Mouse (Mus musculus) embryonic facial prominence, embryonic 13.5 days (tissue): Measurements from ENCODE around the gene Trip4. TPM values are rescaled to one million over a fixed set of nuclear protein-coding genes. Genes with fewer than 3 reads are reported as not detected.
"Not testable (repeated sequence)": the region's sequence is repeated elsewhere in the genome, so short reads cannot be mapped to it uniquely, and the experiment has no call there.

Experiments used
- ATAC-seq: fragments of 200-750 bp; cut with Nextera tagmentation; 2 replicates; pipeline ENCODE4 v1.8.0; 2017; ENCODE audit warnings: low read depth; ENCODE audit not compliant: insufficient number of reproducible peaks, insufficient read depth, low FRiP score, low TSS enrichment
- H3K27ac ChIP-seq: fragments of 300-500 bp; sonication (generic); 2 replicates; pipeline ENCODE4 v1.5.1; 2015; ENCODE audit warnings: moderate library complexity, mild to moderate bottlenecking, inconsistent platforms
- H3K27me3 ChIP-seq: fragments of 300-500 bp; sonication (generic); 2 replicates; pipeline ENCODE4 v1.6.1; 2015; ENCODE audit warnings: mild to moderate bottlenecking, inconsistent platforms
- H3K36me3 ChIP-seq: fragments of 300-500 bp; sonication (generic); 2 replicates; pipeline ENCODE4 v1.6.1; 2015; ENCODE audit warnings: mild to moderate bottlenecking, inconsistent platforms
- H3K4me1 ChIP-seq: fragments of 300-500 bp; sonication (generic); 2 replicates; pipeline ENCODE4 v1.6.1; 2015; ENCODE audit warnings: inconsistent platforms
- H3K4me2 ChIP-seq: fragments of 300-500 bp; sonication (generic); 2 replicates; pipeline ENCODE4 v1.6.1; 2015; ENCODE audit warnings: moderate library complexity, mild to moderate bottlenecking, inconsistent platforms
- H3K4me3 ChIP-seq: fragments of 300-500 bp; sonication (generic); 2 replicates; pipeline ENCODE4 v1.5.1; 2015; ENCODE audit warnings: mild to moderate bottlenecking, inconsistent platforms
- H3K9ac ChIP-seq: fragments of 300-500 bp; sonication (generic); 2 replicates; pipeline ENCODE4 v1.6.1; 2015; ENCODE audit warnings: mild to moderate bottlenecking, inconsistent platforms
- H3K9me3 ChIP-seq: fragments of 300-500 bp; sonication (generic); 2 replicates; pipeline ENCODE4 v1.6.1; 2016; ENCODE audit warnings: inconsistent platforms
- WGBS: fragments of 180-500 bp; shearing (Covaris S2); methylation state at CpG from one replicate; pipeline ENCODE4 v1.1.7; 2015; ENCODE audit warnings: mixed read lengths; 5-methylcytosine and 5-hydroxymethylcytosine counted together
- polyA plus RNA-seq: library from polyadenylated mRNA; unstranded; fragments of >200 nt; fragmentation: Nextera tagmentation; extraction: Ambion mirVana; gene quantifications from 2 replicates; pipeline ENCODE4 v1.2.1, GENCODE M21; 2015

The Trip4 gene
- polyA plus RNA-seq, 1 experiment from 2014 or later: 40.1 TPM

DNA sequence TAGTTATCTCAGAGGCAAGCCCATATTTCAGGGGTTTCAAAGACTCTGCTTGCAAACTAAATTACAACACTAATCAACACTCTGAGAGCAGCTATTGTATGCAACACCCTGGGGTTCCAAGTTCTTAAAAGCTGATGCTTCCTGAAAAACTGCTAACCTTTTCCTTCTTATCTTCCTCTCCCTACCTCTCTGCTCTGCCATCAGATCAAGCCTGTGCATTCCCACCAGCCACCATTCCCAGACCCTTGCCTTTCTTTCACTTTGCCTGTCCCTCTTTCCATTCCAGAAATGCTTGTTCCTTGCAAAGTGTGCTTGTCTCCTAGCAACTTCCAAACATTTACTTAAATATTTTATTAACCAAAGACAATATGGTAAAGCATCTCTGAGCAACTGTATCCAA lies 116.7 kb downstream of the Trip4 start:
- H3K4me1 ChIP-seq: peaks cover 42% of the 10 kb centered on the region
- H3K27me3 ChIP-seq: no peaks in the 10 kb centered on the region
- H3K36me3 ChIP-seq: peaks cover 14% of the 10 kb centered on the region
- no peak overlapping the region for H3K27ac ChIP-seq
- H3K9me3 ChIP-seq: no peaks in the 10 kb centered on the region
- no peak overlapping the region for H3K4me2 ChIP-seq
- no peak overlapping the region for H3K4me3 ChIP-seq
- H3K9ac ChIP-seq: no peak overlapping the region
- no peak for ATAC-seq

DNA sequence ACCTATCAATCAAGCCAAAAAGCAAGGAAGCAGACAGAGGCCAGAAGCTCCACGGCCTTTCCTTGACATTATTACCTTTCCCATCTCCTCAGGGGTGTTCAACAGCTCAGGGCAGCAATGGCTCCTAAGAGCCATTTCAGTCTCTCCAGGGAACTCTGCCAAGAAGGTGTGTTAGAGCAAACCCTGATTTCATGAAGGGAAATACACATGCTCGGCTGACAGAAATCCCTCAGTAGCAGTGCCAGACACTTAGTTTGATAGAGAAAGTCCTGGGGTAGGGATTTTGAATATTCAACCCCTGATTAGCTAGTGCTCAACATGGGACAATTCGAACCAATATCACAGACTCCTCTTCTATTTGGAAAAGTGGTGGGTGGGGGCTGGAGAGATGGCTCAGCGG lies 117.5 kb downstream of the Trip4 start:
- H3K9me3 ChIP-seq: no peaks in the 10 kb centered on the region
- peaks cover 14% of the 10 kb centered on the region for H3K36me3 ChIP-seq
- no peak overlapping the region for H3K4me2 ChIP-seq
- 87% methylated on average over 4 of the region's 4 CpGs for WGBS
- ATAC-seq: no peak
- H3K27me3 ChIP-seq: no peaks in the 10 kb centered on the region
- H3K4me1 ChIP-seq: peaks cover 40% of the 10 kb centered on the region
- no peak overlapping the region for H3K4me3 ChIP-seq
- no peak overlapping the region for H3K9ac ChIP-seq
- no peak overlapping the region for H3K27ac ChIP-seq

DNA sequence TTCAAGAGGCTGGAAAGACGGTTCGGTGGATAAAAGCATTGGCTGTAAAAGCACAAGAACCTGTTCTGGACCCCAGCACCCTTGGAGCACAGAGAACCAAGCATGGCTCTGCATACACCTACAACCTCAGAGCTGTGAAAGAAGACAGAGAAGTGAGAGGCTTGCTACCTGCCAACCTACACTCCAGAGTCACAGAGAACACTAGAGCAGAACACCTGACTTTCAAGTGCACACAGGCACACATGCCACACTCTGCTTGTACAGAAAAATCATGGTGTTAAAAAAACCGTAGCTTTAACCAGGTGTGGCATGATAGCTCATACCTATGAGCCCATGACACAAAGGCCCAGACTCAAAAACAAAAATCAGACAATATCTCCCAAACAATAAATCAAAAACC lies 118.8 kb downstream of the Trip4 start:
- Histone ChIP-seq H3K4me3 (no peak overlapping the region), H3K9ac (no peak overlapping the region), H3K27me3 (no peaks in the 10 kb centered on the region), H3K4me1 (peaks cover 35% of the 10 kb centered on the region), H3K9me3 (no peaks in the 10 kb centered on the region), H3K27ac (no peak overlapping the region), H3K36me3 (peaks cover 6% of the 10 kb centered on the region), H3K4me2 (no peak overlapping the region)
- ATAC-seq: no peak
- WGBS: 93% methylated on average over 3 of the region's 3 CpGs

DNA sequence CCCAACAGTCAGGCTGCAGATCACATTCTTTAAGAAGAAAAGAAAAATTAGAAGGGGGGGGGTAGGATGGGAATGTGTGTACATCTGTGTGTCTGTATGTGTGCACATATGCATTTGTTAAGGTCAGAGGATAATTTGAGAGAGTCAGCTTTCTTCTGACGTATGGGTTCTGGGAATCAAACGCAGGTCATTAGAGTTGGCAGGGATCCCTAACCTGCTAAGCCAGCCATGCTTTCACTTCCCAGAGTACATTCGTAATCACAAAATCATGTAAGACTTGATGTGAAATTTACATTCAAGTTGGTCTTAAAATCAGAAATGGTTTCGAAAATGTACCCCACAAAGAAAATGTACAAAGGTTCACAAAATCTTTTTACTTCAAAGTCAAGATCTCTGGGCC lies 120.0 kb downstream of the Trip4 start:
- Histone ChIP-seq H3K9ac (no peak overlapping the region), H3K4me3 (no peak overlapping the region), H3K4me2 (no peak overlapping the region), H3K4me1 (peaks cover 34% of the 10 kb centered on the region), H3K9me3 (no peaks in the 10 kb centered on the region), H3K27ac (no peak overlapping the region), H3K36me3 (no peaks in the 10 kb centered on the region; the same call in 1 of the 2 replicates), H3K27me3 (no peaks in the 10 kb centered on the region)
- ATAC-seq: no peak
- 59% methylated on average over 4 of the region's 4 CpGs for WGBS

DNA sequence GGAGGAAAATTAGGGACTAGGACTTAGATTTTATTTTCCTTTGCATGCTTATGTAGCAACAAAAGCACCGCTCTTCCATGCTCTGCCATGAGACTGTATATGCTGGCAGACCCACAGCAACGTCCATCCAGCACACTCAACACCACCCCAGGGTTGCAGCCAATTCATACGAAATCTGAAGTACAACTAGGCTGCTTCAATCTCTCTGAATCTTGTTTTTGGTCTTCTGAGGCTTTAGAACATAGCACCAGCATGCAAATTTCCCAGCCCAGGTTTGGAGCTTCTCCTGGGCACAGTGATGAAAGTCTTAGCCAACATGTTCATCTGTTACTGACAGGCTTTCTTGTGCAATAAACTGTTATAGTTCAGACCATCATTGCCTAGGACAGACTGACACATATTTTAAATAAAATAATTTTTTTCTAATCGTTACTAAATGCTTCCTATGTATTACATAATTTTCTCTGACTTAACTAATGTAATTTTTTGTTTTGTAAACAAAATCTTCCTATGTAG lies 120.7 kb downstream of the Trip4 start:
- peaks cover 37% of the 10 kb centered on the region for H3K4me1 ChIP-seq
- no peaks in the 10 kb centered on the region for H3K9me3 ChIP-seq
- 81% methylated on average over 4 of the region's 4 CpGs for WGBS
- no peak overlapping the region for H3K9ac ChIP-seq
- no peak overlapping the region for H3K4me2 ChIP-seq
- H3K27ac ChIP-seq: no peak overlapping the region
- H3K36me3 ChIP-seq: no peaks in the 10 kb centered on the region; the same call in 1 of the 2 replicates
- no peak for ATAC-seq
- no peaks in the 10 kb centered on the region for H3K27me3 ChIP-seq
- no peak overlapping the region for H3K4me3 ChIP-seq

DNA sequence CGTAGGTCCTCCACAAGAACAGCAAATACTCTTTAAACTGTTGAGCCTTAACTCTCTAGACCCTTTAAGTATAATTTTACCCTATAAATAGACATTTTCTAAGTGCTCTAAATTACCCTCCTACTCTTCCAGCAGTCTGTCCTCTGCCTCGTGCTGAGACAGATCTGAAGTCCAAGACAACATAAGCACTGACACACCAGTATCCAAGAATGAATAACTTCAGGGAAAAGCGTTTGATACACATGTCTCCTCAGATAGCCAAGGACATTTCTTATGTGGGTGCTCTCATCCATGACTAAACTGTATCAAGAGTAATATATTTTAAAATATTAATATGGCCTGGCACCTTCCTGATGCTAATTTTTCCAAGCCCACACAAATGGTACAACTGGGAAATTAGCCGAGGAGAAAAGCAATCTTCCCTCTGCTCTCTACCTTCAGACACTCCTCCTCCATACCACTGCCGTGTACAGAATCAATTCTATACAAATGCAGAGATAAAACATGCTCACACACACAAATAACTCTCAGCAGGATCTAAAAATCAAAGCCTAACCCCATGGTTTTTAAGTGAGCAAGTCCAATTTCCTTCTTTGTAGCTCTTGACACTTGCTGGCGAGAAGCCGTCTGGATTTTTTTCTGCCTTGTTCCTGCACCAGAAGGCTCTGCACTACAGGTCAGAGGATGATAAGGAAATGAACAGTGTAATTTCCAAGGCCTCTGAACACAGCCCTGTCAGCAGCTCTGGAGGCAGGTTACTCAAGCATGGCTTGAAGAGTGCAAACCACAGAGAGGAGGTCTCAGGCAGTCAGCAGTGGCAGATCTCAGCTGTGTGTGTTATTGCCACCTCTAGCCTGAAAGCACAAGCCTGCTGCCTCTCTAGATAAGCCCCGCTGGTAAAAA lies 121.5 kb downstream of the Trip4 start:
- 73% methylated on average over 8 of the region's 8 CpGs for WGBS
- Histone ChIP-seq H3K9me3 (no peaks in the 10 kb centered on the region), H3K4me3 (no peak overlapping the region), H3K27ac (no peak overlapping the region), H3K4me1 (peaks cover 36% of the 10 kb centered on the region), H3K4me2 (no peak overlapping the region), H3K36me3 (no peaks in the 10 kb centered on the region), H3K9ac (no peak overlapping the region), H3K27me3 (no peaks in the 10 kb centered on the region)
- no peak for ATAC-seq

DNA sequence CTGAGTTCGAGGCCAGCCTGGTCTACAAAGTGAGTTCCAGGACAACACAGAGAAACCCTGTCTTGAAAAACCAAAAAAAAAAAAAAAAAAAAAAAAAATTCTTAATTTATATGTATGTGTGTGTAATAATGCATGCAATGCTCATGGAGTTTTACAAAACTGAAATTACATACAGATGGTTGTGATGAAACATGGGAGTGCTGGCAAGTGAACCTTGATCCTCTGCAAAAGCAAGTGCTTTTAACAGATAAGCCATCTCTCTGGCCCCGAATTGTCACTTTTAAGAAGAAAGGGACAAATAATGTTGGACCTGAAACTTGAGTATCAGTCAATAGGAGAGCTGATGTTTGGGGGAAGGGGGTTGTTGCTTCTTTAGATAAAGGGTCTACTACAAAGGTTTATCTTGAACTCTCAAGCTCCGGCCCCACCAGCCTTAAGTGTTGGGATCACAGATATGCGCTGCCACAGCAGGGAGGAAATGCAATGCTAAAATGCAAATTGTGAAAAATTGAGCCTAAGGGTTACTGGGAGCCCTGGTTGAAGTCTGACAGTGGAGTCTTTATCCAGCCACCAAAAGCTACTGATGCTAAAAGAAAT lies 122.7 kb downstream of the Trip4 start:
- Histone ChIP-seq H3K9ac (no peak overlapping the region), H3K27ac (no peak overlapping the region), H3K4me1 (peaks cover 25% of the 10 kb centered on the region), H3K4me2 (no peak overlapping the region), H3K4me3 (no peak overlapping the region), H3K27me3 (no peaks in the 10 kb centered on the region), H3K9me3 (no peaks in the 10 kb centered on the region), H3K36me3 (no peaks in the 10 kb centered on the region)
- 88% methylated on average over 4 of the region's 4 CpGs for WGBS
- no peak for ATAC-seq

DNA sequence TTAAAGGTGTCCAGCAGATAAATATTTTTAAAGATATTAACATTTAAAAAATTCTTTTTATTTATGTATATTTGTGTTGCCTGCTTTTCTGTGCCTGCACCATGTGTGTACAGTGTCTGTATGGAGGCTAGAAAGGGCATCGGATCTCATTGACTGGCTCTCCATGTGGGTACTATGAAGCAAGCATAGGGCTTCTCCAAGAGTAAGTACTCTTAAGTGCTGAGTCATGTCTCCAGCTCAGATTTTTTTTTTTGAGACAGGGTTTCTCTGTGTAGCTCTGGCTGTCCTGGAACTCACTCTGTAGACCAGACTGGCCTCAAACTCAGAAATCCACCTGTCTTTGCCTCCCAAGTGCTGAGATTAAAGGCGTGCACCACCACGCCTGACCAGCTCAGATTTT lies 129.0 kb downstream of the Trip4 start:
- WGBS: 94% methylated on average over 3 of the region's 3 CpGs
- not testable (repeated sequence) for ATAC-seq, H3K9me3 ChIP-seq, H3K9ac ChIP-seq, H3K27ac ChIP-seq, H3K27me3 ChIP-seq, H3K36me3 ChIP-seq, H3K4me3 ChIP-seq, H3K4me2 ChIP-seq
- peaks cover 25% of the 10 kb centered on the region for H3K4me1 ChIP-seq

Other genes with a start within 250 kb of the Trip4 start
- gene Oaz2, start 240.8 kb downstream of the Trip4 start, polyA plus RNA-seq: 295 and 315 TPM in 2 replicates
- gene Zfp609, start 81.2 kb downstream of the Trip4 start, polyA plus RNA-seq: 7.2 and 8.4 TPM in 2 replicates
- 218 and 232 TPM in 2 replicates for gene Pclaf, start 18.6 kb downstream of the Trip4 start, polyA plus RNA-seq
- 22.8 and 26.0 TPM in 2 replicates for gene Csnk1g1, start 130 bp upstream of the Trip4 start, polyA plus RNA-seq
- 568 and 589 TPM in 2 replicates for gene Ppib, start 151.4 kb upstream of the Trip4 start, polyA plus RNA-seq
- 5.3 and 5.6 TPM in 2 replicates for gene Snx22, start 160.9 kb upstream of the Trip4 start, polyA plus RNA-seq
- gene Snx1, start 217.8 kb upstream of the Trip4 start, polyA plus RNA-seq: 119 and 131 TPM in 2 replicates
- 177 and 184 TPM in 2 replicates for gene Ciao2a, start 217.8 kb upstream of the Trip4 start, polyA plus RNA-seq
- gene Dapk2, start 249.4 kb upstream of the Trip4 start, polyA plus RNA-seq: 5.3 and 6.7 TPM in 2 replicates